Mouse (Mus musculus): Measurements from ENCODE around the gene Cux1. TPM values are rescaled to one million over a fixed set of nuclear protein-coding genes. Genes with fewer than 3 reads are reported as not detected.
"Not testable (repeated sequence)": the region's sequence is repeated elsewhere in the genome, so short reads cannot be mapped to it uniquely, and the experiment has no call there.

The Cux1 gene
- polyA plus RNA-seq, 1 experiment from 2014 or later = 100 TPM

- 88% methylated on average over 14 of the region's 14 CpGs for WGBS
- not testable (repeated sequence) for H3K4me3 ChIP-seq; H3K27me3 ChIP-seq (ENCODE audit: low read depth, poor library complexity, severe bottlenecking); H3K27ac ChIP-seq (replicated peaks); H3K36me3 ChIP-seq; H3K4me1 ChIP-seq; DNase-seq (ENCODE audit: low spot score)
- H3K9me3 ChIP-seq (replicated peaks) = peaks cover 16% of the 10 kb centered on the region
Observed at GRCm38 (mm10) chr5:136211341-136212102, 355.8 kb downstream of the Cux1 start.

- no peak overlapping the region for H3K4me3 ChIP-seq
- WGBS = 73% methylated on average over 5 of the region's 5 CpGs
- DNase-seq (ENCODE audit: low spot score) = no peak
- H3K4me1 ChIP-seq = no peaks in the 10 kb centered on the region
- H3K27me3 ChIP-seq (ENCODE audit: low read depth, poor library complexity, severe bottlenecking) = no peaks in the 10 kb centered on the region
- H3K9me3 ChIP-seq (replicated peaks) = peaks cover 7% of the 10 kb centered on the region
- no peaks in the 10 kb centered on the region for H3K36me3 ChIP-seq
- no peak overlapping the region for H3K27ac ChIP-seq (replicated peaks)
Observed at GRCm38 (mm10) chr5:136210549-136210948, 356.7 kb downstream of the Cux1 start.

- H3K27ac ChIP-seq (replicated peaks) = no peak overlapping the region
- peak; percentile 73 for DNase-seq (ENCODE audit: low spot score)
- H3K36me3 ChIP-seq = peaks cover 9% of the 10 kb centered on the region
- H3K4me1 ChIP-seq = peaks cover 25% of the 10 kb centered on the region
- H3K9me3 ChIP-seq (replicated peaks) = no peaks in the 10 kb centered on the region; the same call in 1 of the 2 replicates
- 35% methylated on average over 7 of the region's 7 CpGs for WGBS
- no peak overlapping the region for H3K4me3 ChIP-seq
- no peaks in the 10 kb centered on the region for H3K27me3 ChIP-seq (ENCODE audit: low read depth, poor library complexity, severe bottlenecking)
Observed at GRCm38 (mm10) chr5:136201832-136202231, 365.5 kb downstream of the Cux1 start.

GRCm38 (mm10) chr5:136199526-136199925, 367.8 kb downstream of the Cux1 start:
- 34% methylated on average over 11 of the region's 11 CpGs for WGBS
- H3K36me3 ChIP-seq = peaks cover 32% of the 10 kb centered on the region
- H3K9me3 ChIP-seq (replicated peaks) = no peaks in the 10 kb centered on the region; the same call in 1 of the 2 replicates
- H3K4me3 ChIP-seq = peak overlapping the region; percentile 76
- peaks cover 25% of the 10 kb centered on the region for H3K4me1 ChIP-seq
- peak; percentile 28 for DNase-seq (ENCODE audit: low spot score)
- H3K27me3 ChIP-seq (ENCODE audit: low read depth, poor library complexity, severe bottlenecking) = no peaks in the 10 kb centered on the region
- peak overlapping the region; percentile 94 for H3K27ac ChIP-seq (replicated peaks)

- peak within 1 kb of the TSS; percentile 76 for H3K4me3 ChIP-seq
- H3K36me3 ChIP-seq = peaks cover 38% of the 10 kb centered on the region
- DNase-seq (ENCODE audit: low spot score) = peak; percentile 97
- peak within 1 kb of the TSS; percentile 94 for H3K27ac ChIP-seq (replicated peaks)
- no peaks in the 10 kb centered on the region; the same call in 1 of the 2 replicates for H3K9me3 ChIP-seq (replicated peaks)
- no peaks in the 10 kb centered on the region for H3K27me3 ChIP-seq (ENCODE audit: low read depth, poor library complexity, severe bottlenecking)
- H3K4me1 ChIP-seq = peaks cover 25% of the 10 kb centered on the region
- under 1% methylated on average over 62 of the region's 62 CpGs for WGBS
Observed at GRCm38 (mm10) chr5:136198474-136199391, 368.6 kb downstream of the Cux1 start, which contains the start of gene Prkrip1. Gene Prkrip1 (minus strand): TSS chr5:136198963.

Small RNA genes within 50 kb of the gene (microRNA-seq; reads per million reads assigned to microRNA genes)
- not detected for gene Mir721

Other genes with a start within 250 kb of the Cux1 start
- gene Myl10, start 125.7 kb upstream of the Cux1 start, polyA plus RNA-seq (2016; fragmentation: Nextera tagmentation; extraction: Ambion mirVana) = not detected in 2 replicates